Mouse (Mus musculus): ENCODE measurements at regions not wholly inside any gene's neighbourhood (a gene's known extent, or its start where the extent isn't known, plus 50 kb on each side); places are given as distances from the start of the nearest gene placed in this dataset.

- H3K9me3 ChIP-seq (ENCODE audit: low read length) = peaks cover 14% of the 10 kb centered on the region
- H3K27me3 ChIP-seq (ENCODE audit: insufficient read depth, low read length) = no peaks in the 10 kb centered on the region
- H3K4me1 ChIP-seq (replicated peaks; ENCODE audit: low read depth, low read length) = no peaks in the 10 kb centered on the region
- no peak for TF ChIP-seq POU5F1 (IDR thresholded peaks at IDR 0.05; ENCODE audit: borderline replicate concordance, low read length)
- no peak for TF ChIP-seq CTCF (conservative IDR thresholded peaks at IDR 0.05; ENCODE audit: low read length)
- no peak for TF ChIP-seq NANOG (IDR thresholded peaks at IDR 0.05; ENCODE audit: borderline replicate concordance, low read length)
- H3K36me3 ChIP-seq (ENCODE audit: insufficient read depth, low read length) = no peaks in the 10 kb centered on the region
- H3K4me3 ChIP-seq (replicated peaks; ENCODE audit: low read length) = no peak overlapping the region
These were observed 128.5 kb downstream of the Mis18a start for GRCm38 (mm10) chr16:90598727-90599126.

GRCm38 (mm10) chr16:90592721-90593481, 134.3 kb downstream of the Mis18a start:
- H3K27me3 ChIP-seq (ENCODE audit: insufficient read depth, low read length) = no peaks in the 10 kb centered on the region
- no peaks in the 10 kb centered on the region for H3K36me3 ChIP-seq (ENCODE audit: insufficient read depth, low read length)
- TF ChIP-seq NANOG (IDR thresholded peaks at IDR 0.05; ENCODE audit: borderline replicate concordance, low read length) (no peak), CTCF (conservative IDR thresholded peaks at IDR 0.05; ENCODE audit: low read length) (no peak), POU5F1 (IDR thresholded peaks at IDR 0.05; ENCODE audit: borderline replicate concordance, low read length) (no peak)
- no peak overlapping the region for H3K4me3 ChIP-seq (replicated peaks; ENCODE audit: low read length)
- H3K9me3 ChIP-seq (ENCODE audit: low read length) = peaks cover 4% of the 10 kb centered on the region; the same call in 1 of the 2 replicates
- peaks cover 5% of the 10 kb centered on the region; the same call in 1 of the 2 replicates for H3K4me1 ChIP-seq (replicated peaks; ENCODE audit: low read depth, low read length)

- no peaks in the 10 kb centered on the region; the same call in 1 of the 2 replicates for H3K9me3 ChIP-seq (ENCODE audit: low read length)
- H3K4me3 ChIP-seq (replicated peaks; ENCODE audit: low read length) = no peak overlapping the region
- no peaks in the 10 kb centered on the region for H3K27me3 ChIP-seq (ENCODE audit: insufficient read depth, low read length)
- peaks cover 9% of the 10 kb centered on the region for H3K4me1 ChIP-seq (replicated peaks; ENCODE audit: low read depth, low read length)
- no peaks in the 10 kb centered on the region for H3K36me3 ChIP-seq (ENCODE audit: insufficient read depth, low read length)
- TF ChIP-seq NANOG (IDR thresholded peaks at IDR 0.05; ENCODE audit: borderline replicate concordance, low read length) (no peak), POU5F1 (IDR thresholded peaks at IDR 0.05; ENCODE audit: borderline replicate concordance, low read length) (no peak), CTCF (conservative IDR thresholded peaks at IDR 0.05; ENCODE audit: low read length) (no peak)
These were observed 142.0 kb downstream of the Mis18a start for GRCm38 (mm10) chr16:90585171-90585570.

GRCm38 (mm10) chr16:90580411-90580810, 146.8 kb downstream of the Mis18a start:
- TF ChIP-seq NANOG (IDR thresholded peaks at IDR 0.05; ENCODE audit: borderline replicate concordance, low read length) (no peak), CTCF (conservative IDR thresholded peaks at IDR 0.05; ENCODE audit: low read length) (no peak), POU5F1 (IDR thresholded peaks at IDR 0.05; ENCODE audit: borderline replicate concordance, low read length) (no peak)
- H3K9me3 ChIP-seq (ENCODE audit: low read length) = peaks cover 9% of the 10 kb centered on the region
- H3K27me3 ChIP-seq (ENCODE audit: insufficient read depth, low read length) = no peaks in the 10 kb centered on the region
- H3K36me3 ChIP-seq (ENCODE audit: insufficient read depth, low read length) = no peaks in the 10 kb centered on the region
- peaks cover 9% of the 10 kb centered on the region for H3K4me1 ChIP-seq (replicated peaks; ENCODE audit: low read depth, low read length)
- no peak overlapping the region for H3K4me3 ChIP-seq (replicated peaks; ENCODE audit: low read length)

- TF ChIP-seq CTCF (conservative IDR thresholded peaks at IDR 0.05; ENCODE audit: low read length) (no peak), NANOG (IDR thresholded peaks at IDR 0.05; ENCODE audit: borderline replicate concordance, low read length) (no peak), POU5F1 (IDR thresholded peaks at IDR 0.05; ENCODE audit: borderline replicate concordance, low read length) (no peak)
- Histone ChIP-seq H3K9me3 (ENCODE audit: low read length) (0 out of 2 replicates have a peak, but pooled peaks cover 3% of the 10 kb centered on the region), H3K4me3 (replicated peaks; ENCODE audit: low read length) (no peak overlapping the region), H3K27me3 (ENCODE audit: insufficient read depth, low read length) (no peaks in the 10 kb centered on the region), H3K4me1 (replicated peaks; ENCODE audit: low read depth, low read length) (no peaks in the 10 kb centered on the region), H3K36me3 (ENCODE audit: insufficient read depth, low read length) (no peaks in the 10 kb centered on the region)
These were observed 156.1 kb downstream of the Mis18a start for GRCm38 (mm10) chr16:90571107-90571506.

GRCm38 (mm10) chr16:90569826-90570225, 157.4 kb downstream of the Mis18a start:
- Histone ChIP-seq H3K27me3 (ENCODE audit: insufficient read depth, low read length) (no peaks in the 10 kb centered on the region), H3K4me1 (replicated peaks; ENCODE audit: low read depth, low read length) (no peaks in the 10 kb centered on the region), H3K36me3 (ENCODE audit: insufficient read depth, low read length) (no peaks in the 10 kb centered on the region), H3K4me3 (replicated peaks; ENCODE audit: low read length) (no peak overlapping the region), H3K9me3 (ENCODE audit: low read length) (0 out of 2 replicates have a peak, but pooled peaks cover 3% of the 10 kb centered on the region)
- TF ChIP-seq NANOG (IDR thresholded peaks at IDR 0.05; ENCODE audit: borderline replicate concordance, low read length) (no peak), CTCF (conservative IDR thresholded peaks at IDR 0.05; ENCODE audit: low read length) (no peak), POU5F1 (IDR thresholded peaks at IDR 0.05; ENCODE audit: borderline replicate concordance, low read length) (no peak)

GRCm38 (mm10) chr16:90565182-90565581, 162.0 kb downstream of the Mis18a start:
- no peaks in the 10 kb centered on the region for H3K4me1 ChIP-seq (replicated peaks; ENCODE audit: low read depth, low read length)
- no peak overlapping the region for H3K4me3 ChIP-seq (replicated peaks; ENCODE audit: low read length)
- H3K36me3 ChIP-seq (ENCODE audit: insufficient read depth, low read length) = no peaks in the 10 kb centered on the region
- TF ChIP-seq CTCF (conservative IDR thresholded peaks at IDR 0.05; ENCODE audit: low read length) (no peak), POU5F1 (IDR thresholded peaks at IDR 0.05; ENCODE audit: borderline replicate concordance, low read length) (no peak), NANOG (IDR thresholded peaks at IDR 0.05; ENCODE audit: borderline replicate concordance, low read length) (no peak)
- H3K27me3 ChIP-seq (ENCODE audit: insufficient read depth, low read length) = no peaks in the 10 kb centered on the region
- H3K9me3 ChIP-seq (ENCODE audit: low read length) = 0 out of 2 replicates have a peak, but pooled peaks cover 3% of the 10 kb centered on the region

- Histone ChIP-seq H3K9me3 (ENCODE audit: low read length) (peaks cover 10% of the 10 kb centered on the region), H3K4me1 (replicated peaks; ENCODE audit: low read depth, low read length) (no peaks in the 10 kb centered on the region), H3K36me3 (ENCODE audit: insufficient read depth, low read length) (no peaks in the 10 kb centered on the region), H3K27me3 (ENCODE audit: insufficient read depth, low read length) (peaks cover 3% of the 10 kb centered on the region), H3K4me3 (replicated peaks; ENCODE audit: low read length) (no peak overlapping the region)
- TF ChIP-seq POU5F1 (IDR thresholded peaks at IDR 0.05; ENCODE audit: borderline replicate concordance, low read length) = no peak
- TF ChIP-seq NANOG (IDR thresholded peaks at IDR 0.05; ENCODE audit: borderline replicate concordance, low read length) = no peak
- TF ChIP-seq CTCF (conservative IDR thresholded peaks at IDR 0.05; ENCODE audit: low read length) = no peak
These were observed 167.3 kb downstream of the Hunk start for GRCm38 (mm10) chr16:90553120-90553519.

Data from E14TG2a.4 (cell line).